Mouse (Mus musculus) heart, postnatal 0 days (tissue): ENCODE measurements around the gene Ltc4s.

ENCODE experiments used
- CTCF ChIP-seq: IDR thresholded peaks from 2 replicates; pipeline ENCODE4 v1.5.1; 2016; ENCODE audit warnings: antibody characterized with exemption, control low read depth, low read depth
- EP300 ChIP-seq: IDR thresholded peaks from 2 replicates; pipeline ENCODE4 v1.6.1; 2016; ENCODE audit warnings: antibody characterized with exemption, low read depth

- no peak for TF ChIP-seq EP300
- no peak for TF ChIP-seq CTCF
Measured at GRCm38 (mm10) chr11:50230481-50231304, 7.7 kb downstream of the Ltc4s start.
